7 mouse cellular contexts compared by ENCODE assay signal in genomic region chr5:127649077-127649476, GRCm38 (mm10). TPM values are rescaled to one million over a fixed set of nuclear protein-coding genes. Genes with fewer than 3 reads are reported as not detected.
DNase-seq lines count a peak whose midpoint lies in the region.

No protein-coding gene starts in this region.

- DNase-seq in layer of hippocampus, postnatal 10 days (ENCODE audit: low spot score in 2 of 2) = peak; percentile 14 to 26
- DNase-seq in layer of hippocampus, adult 9-11 months = no peak
- DNase-seq in R1 (ENCODE audit: low read depth, low spot score) = peak; percentile 77
- DNase-seq in cerebellum, postnatal 10 days = peak; percentile 42 to 56
- peak; percentile 41 for DNase-seq in lung, postnatal 36 days
- no peak for DNase-seq in frontal cortex, postnatal 25 days (ENCODE audit: low spot score in 2 of 2)
- DNase-seq in heart, adult 9 months (ENCODE audit: low spot score in 2 of 2) = no peak

RNA-seq across cellular contexts. Expression of gene Slc15a4, which starts 16.4 kb away (rescaled TPM):
- total RNA-seq in layer of hippocampus, postnatal 10 days (2021) = 10 to 100 TPM; 23.9 to 30.0 TPM

RNA-seq across cellular contexts. Expression of gene Glt1d1, which starts 17.0 kb away (rescaled TPM):
- total RNA-seq in layer of hippocampus, postnatal 10 days (2021) = 10 to 100 TPM; 19.1 to 21.6 TPM

Comparison
In these comparisons a context has a peak if more than half of its experiments do, and no peak if none do; other contexts are left out.
1. DNase-seq: peak in layer of hippocampus, postnatal 10 days (2 of 2), R1 (single experiment), cerebellum, postnatal 10 days (2 of 2) and lung, postnatal 36 days (single experiment); none in layer of hippocampus, adult 9-11 months (single experiment), frontal cortex, postnatal 25 days (0 of 2) and heart, adult 9 months (0 of 2).